Mouse (Mus musculus) embryonic fibroblast, embryonic 13.5 days (primary cell): ENCODE data around the gene Amph.

Experiments used
- CTCF ChIP-seq: IDR thresholded peaks from 2 replicates; pipeline ENCODE4 v1.5.1; 2011; ENCODE audit warnings: mild to moderate bottlenecking, control low read depth, low read length, moderate library complexity, borderline replicate concordance; ENCODE audit not compliant: insufficient read depth
- POLR2A ChIP-seq: IDR thresholded peaks from 2 replicates; pipeline ENCODE4 v1.6.1; 2011; ENCODE audit warnings: low read depth, mild to moderate bottlenecking, control low read depth, low read length, moderate library complexity

DNA sequence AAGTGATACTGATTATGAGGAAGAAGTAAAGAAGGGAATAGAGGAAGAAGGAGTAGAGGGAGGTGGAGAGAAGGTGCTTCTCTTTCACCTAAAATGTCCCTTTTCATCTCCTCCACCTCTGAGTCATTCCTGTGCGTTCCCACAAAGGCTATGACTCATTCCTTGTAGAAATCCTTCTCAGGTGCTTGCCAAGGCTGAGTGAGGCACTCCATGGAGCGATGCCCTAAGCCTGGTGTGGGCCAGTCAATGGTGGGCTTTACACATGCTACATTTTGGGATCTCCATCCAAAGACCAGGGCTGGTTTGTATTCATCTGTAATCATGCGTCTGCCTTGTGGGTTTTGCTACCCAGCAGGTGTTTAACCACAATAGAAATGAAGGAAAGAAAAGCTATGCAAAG lies 78.9 kb downstream of the Amph start:
- TF ChIP-seq CTCF (no peak), POLR2A (no peak)
